Mouse (Mus musculus) heart, embryonic 13.5 days (tissue): ENCODE data around the gene Pdp2. TPM values are rescaled to one million over a fixed set of nuclear protein-coding genes. Genes with fewer than 3 reads are reported as not detected.

ENCODE experiments used
- ATAC-seq: fragments of 200-750 bp; cut with Nextera tagmentation; 2 replicates; pipeline ENCODE4 v1.8.0; 2017; ENCODE audit warnings: moderate TSS enrichment; ENCODE audit not compliant: insufficient number of reproducible peaks, low FRiP score, low TSS enrichment; ENCODE audit errors: extremely low read depth
- H3K27ac ChIP-seq: fragments of 300-500 bp; sonication (generic); replicated peaks from 2 replicates; pipeline ENCODE4 v1.5.1; 2015; ENCODE audit warnings: moderate library complexity, mild to moderate bottlenecking, inconsistent platforms
- H3K27me3 ChIP-seq: fragments of 300-500 bp; sonication (generic); replicated peaks from 2 replicates; pipeline ENCODE4 v1.6.1; 2015; ENCODE audit warnings: mild to moderate bottlenecking, inconsistent platforms
- H3K36me3 ChIP-seq: fragments of 300-500 bp; sonication (generic); 2 replicates; pipeline ENCODE4 v1.6.1; 2015; ENCODE audit warnings: mild to moderate bottlenecking, inconsistent platforms
- H3K4me1 ChIP-seq: fragments of 300-500 bp; sonication (generic); 2 replicates; pipeline ENCODE4 v1.6.1; 2015; ENCODE audit warnings: inconsistent platforms
- H3K4me2 ChIP-seq: fragments of 300-500 bp; sonication (generic); 2 replicates; pipeline ENCODE4 v1.6.1; 2015; ENCODE audit warnings: inconsistent platforms, mild to moderate bottlenecking, moderate library complexity
- H3K4me3 ChIP-seq: fragments of 300-500 bp; sonication (generic); 2 replicates; pipeline ENCODE4 v1.5.1; 2015; ENCODE audit warnings: moderate library complexity, mild to moderate bottlenecking, inconsistent platforms
- H3K9ac ChIP-seq: fragments of 300-500 bp; sonication (generic); 2 replicates; pipeline ENCODE4 v1.6.1; 2015; ENCODE audit warnings: inconsistent platforms, mild to moderate bottlenecking, moderate library complexity
- H3K9me3 ChIP-seq: fragments of 300-500 bp; sonication (generic); 2 replicates; pipeline ENCODE4 v1.6.1; 2016; ENCODE audit warnings: inconsistent platforms
- WGBS: fragments of 180-500 bp; shearing (Covaris S2); methylation state at CpG from one replicate; pipeline ENCODE4 v1.1.7; 2015; ENCODE audit warnings: mixed read lengths; 5-methylcytosine and 5-hydroxymethylcytosine counted together
- polyA plus RNA-seq: library from polyadenylated mRNA; unstranded; fragments of >200 nt; fragmentation: Nextera tagmentation; extraction: Ambion mirVana; gene quantifications from 2 replicates; pipeline ENCODE4 v1.2.1, GENCODE M21; 2015

Pdp2 gene
- polyA plus RNA-seq, 1 experiment from 2014 or later: 7.1 TPM

- no peak for ATAC-seq
- no peak within 1 kb of the TSS; the same call in 1 of the 2 replicates for H3K9ac ChIP-seq
- peaks cover 37% of the 10 kb centered on the region for H3K4me1 ChIP-seq
- peaks cover 20% of the 10 kb centered on the region for H3K36me3 ChIP-seq
- H3K4me2 ChIP-seq: no peak within 1 kb of the TSS
- no peak within 1 kb of the TSS for H3K4me3 ChIP-seq
- 72% methylated on average over 6 of the region's 6 CpGs for WGBS
- peaks cover 3% of the 10 kb centered on the region; the same call in 1 of the 2 replicates for H3K9me3 ChIP-seq
- H3K27me3 ChIP-seq: no peaks in the 10 kb centered on the region
- H3K27ac ChIP-seq: peak within 1 kb of the TSS; percentile 43
Measured at GRCm38 (mm10) chr8:104624161-104624560, 32.9 kb downstream of the Pdp2 start, which contains the start of gene Cdh16. Gene Cdh16 (minus strand): TSS chr8:104624396.

DNA sequence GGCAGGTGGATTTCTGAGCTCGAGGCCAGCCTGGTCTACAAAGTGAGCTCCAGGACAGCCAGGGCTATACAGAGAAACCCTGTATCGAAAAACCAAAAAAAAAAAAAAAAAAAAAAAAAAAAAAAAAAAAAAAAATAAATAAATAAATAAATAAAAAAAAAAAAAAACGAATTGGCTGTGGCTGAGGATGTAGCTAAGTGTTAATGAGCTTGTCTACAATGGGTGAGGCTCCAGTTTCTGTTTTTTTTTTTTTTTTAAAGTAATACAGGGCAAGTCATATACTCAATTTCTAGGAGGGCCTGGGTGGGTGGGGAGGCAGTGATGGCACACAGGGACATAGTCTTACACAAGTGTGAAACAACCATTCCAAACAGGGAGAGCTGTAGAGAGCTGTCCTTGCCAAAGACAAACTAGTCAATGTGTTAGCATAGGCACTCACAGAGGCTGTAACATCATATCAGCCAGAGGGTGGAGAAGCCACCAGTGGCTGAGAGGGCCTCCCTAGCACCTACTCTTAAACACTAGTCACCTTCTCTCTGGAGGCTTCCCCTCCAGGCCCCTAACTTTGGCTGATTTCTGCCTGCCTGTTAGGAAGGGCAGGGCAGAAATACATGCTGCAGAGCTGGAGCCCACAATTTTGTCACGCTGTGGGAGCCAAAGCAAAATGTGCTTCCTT is 36.0 kb downstream of the Pdp2 start:
- WGBS: 43% methylated on average over 4 of the region's 4 CpGs
- Histone ChIP-seq H3K27me3 (no peaks in the 10 kb centered on the region; the same call in 1 of the 2 replicates), H3K4me2 (0 out of 2 replicates have a peak overlapping the region, but pooled peaks have one; percentile 79), H3K4me3 (no peak overlapping the region), H3K9me3 (no peaks in the 10 kb centered on the region), H3K36me3 (peaks cover 25% of the 10 kb centered on the region), H3K4me1 (peaks cover 59% of the 10 kb centered on the region), H3K9ac (peak overlapping the region; percentile 97; the same call in 1 of the 2 replicates), H3K27ac (peak overlapping the region; percentile 95)
- ATAC-seq: no peak

GRCm38 (mm10) chr8:104628402-104628801 is 37.2 kb downstream of the Pdp2 start:
- H3K36me3 ChIP-seq: peaks cover 25% of the 10 kb centered on the region
- H3K9me3 ChIP-seq: no peaks in the 10 kb centered on the region
- peak overlapping the region; percentile 95 for H3K27ac ChIP-seq
- H3K4me1 ChIP-seq: peaks cover 71% of the 10 kb centered on the region
- no peak for ATAC-seq
- H3K9ac ChIP-seq: peak overlapping the region; percentile 97
- no peaks in the 10 kb centered on the region; the same call in 1 of the 2 replicates for H3K27me3 ChIP-seq
- peak overlapping the region; percentile 85 for H3K4me3 ChIP-seq
- WGBS: 87% methylated on average over 21 of the region's 21 CpGs
- peak overlapping the region; percentile 79 for H3K4me2 ChIP-seq

DNA sequence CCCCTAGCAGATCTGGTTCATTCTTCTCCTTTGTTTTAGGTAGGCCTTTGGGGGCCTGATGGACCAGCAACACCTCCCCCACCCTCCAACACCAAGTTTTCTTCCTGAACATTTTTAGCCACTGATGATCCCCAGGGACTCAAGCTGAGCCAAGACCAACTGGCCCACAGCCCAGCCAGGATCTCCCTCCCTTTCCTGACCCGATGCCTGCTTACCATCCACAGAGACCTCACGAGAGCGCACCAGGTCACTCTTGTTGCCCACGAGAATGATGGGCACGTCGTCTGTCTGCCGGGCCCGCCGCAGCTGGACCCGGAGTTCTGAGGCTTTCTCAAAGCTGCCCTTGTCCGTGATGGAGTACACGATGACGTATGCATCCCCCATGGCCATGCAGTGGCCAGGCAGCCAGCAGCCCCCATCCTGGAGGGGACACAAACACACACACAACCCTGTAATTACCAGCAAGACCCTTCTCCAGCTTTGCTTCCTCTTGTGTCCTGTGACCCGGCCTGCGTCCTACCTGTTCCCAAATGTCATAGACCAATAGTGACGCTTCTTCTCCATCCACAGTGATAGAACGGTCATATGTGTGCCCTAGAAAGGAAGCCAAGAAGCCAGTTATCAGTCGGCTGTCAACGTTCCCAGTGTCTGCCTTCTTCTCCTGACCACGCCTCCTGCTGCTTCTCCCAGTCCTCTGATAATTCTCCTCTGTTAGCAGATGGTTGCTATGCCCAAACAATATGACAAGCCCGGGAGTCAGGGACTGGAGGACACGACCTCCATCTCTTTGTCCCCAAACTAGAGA is 38.3 kb downstream of the Pdp2 start:
- peak overlapping the region; percentile 97 for H3K9ac ChIP-seq
- no peaks in the 10 kb centered on the region for H3K9me3 ChIP-seq
- ATAC-seq: no peak
- peaks cover 67% of the 10 kb centered on the region for H3K4me1 ChIP-seq
- no peaks in the 10 kb centered on the region; the same call in 1 of the 2 replicates for H3K27me3 ChIP-seq
- peak overlapping the region; percentile 85 for H3K4me3 ChIP-seq
- WGBS: 22% methylated on average over 22 of the region's 22 CpGs
- peaks cover 27% of the 10 kb centered on the region for H3K36me3 ChIP-seq
- peak overlapping the region; percentile 95 for H3K27ac ChIP-seq
- peak overlapping the region; percentile 79 for H3K4me2 ChIP-seq

GRCm38 (mm10) chr8:104630111-104630479 is 38.8 kb downstream of the Pdp2 start:
- H3K4me3 ChIP-seq: peak overlapping the region; percentile 85
- peak overlapping the region; percentile 97 for H3K9ac ChIP-seq
- peak overlapping the region; percentile 79 for H3K4me2 ChIP-seq
- peaks cover 33% of the 10 kb centered on the region for H3K36me3 ChIP-seq
- H3K27ac ChIP-seq: peak overlapping the region; percentile 95
- H3K27me3 ChIP-seq: no peaks in the 10 kb centered on the region; the same call in 1 of the 2 replicates
- H3K9me3 ChIP-seq: no peaks in the 10 kb centered on the region
- H3K4me1 ChIP-seq: peaks cover 61% of the 10 kb centered on the region
- no peak for ATAC-seq
- 10% methylated on average over 8 of the region's 8 CpGs for WGBS

GRCm38 (mm10) chr8:104630574-104630973 is 39.3 kb downstream of the Pdp2 start:
- peak overlapping the region; percentile 85 for H3K4me3 ChIP-seq
- peak overlapping the region; percentile 79 for H3K4me2 ChIP-seq
- H3K9ac ChIP-seq: peak overlapping the region; percentile 97
- peak overlapping the region; percentile 95 for H3K27ac ChIP-seq
- no peaks in the 10 kb centered on the region; the same call in 1 of the 2 replicates for H3K27me3 ChIP-seq
- WGBS: under 1% methylated on average over 36 of the region's 36 CpGs
- ATAC-seq: no peak
- H3K36me3 ChIP-seq: peaks cover 38% of the 10 kb centered on the region
- H3K4me1 ChIP-seq: peaks cover 58% of the 10 kb centered on the region
- no peaks in the 10 kb centered on the region for H3K9me3 ChIP-seq

- H3K4me2 ChIP-seq: peak within 1 kb of the TSS; percentile 79
- peaks cover 44% of the 10 kb centered on the region for H3K36me3 ChIP-seq
- H3K9me3 ChIP-seq: no peaks in the 10 kb centered on the region
- H3K4me3 ChIP-seq: peak within 1 kb of the TSS; percentile 85
- no peaks in the 10 kb centered on the region; the same call in 1 of the 2 replicates for H3K27me3 ChIP-seq
- peak; percentile 63; the same call in 1 of the 2 replicates for ATAC-seq
- 1% methylated on average over 27 of the region's 28 CpGs for WGBS
- H3K27ac ChIP-seq: peak within 1 kb of the TSS; percentile 95
- peaks cover 55% of the 10 kb centered on the region for H3K4me1 ChIP-seq
- H3K9ac ChIP-seq: peak within 1 kb of the TSS; percentile 97
Measured at GRCm38 (mm10) chr8:104630981-104631663, 39.9 kb downstream of the Pdp2 start, which contains the start of gene Rrad. Gene Rrad (minus strand): TSS chr8:104631327.

DNA sequence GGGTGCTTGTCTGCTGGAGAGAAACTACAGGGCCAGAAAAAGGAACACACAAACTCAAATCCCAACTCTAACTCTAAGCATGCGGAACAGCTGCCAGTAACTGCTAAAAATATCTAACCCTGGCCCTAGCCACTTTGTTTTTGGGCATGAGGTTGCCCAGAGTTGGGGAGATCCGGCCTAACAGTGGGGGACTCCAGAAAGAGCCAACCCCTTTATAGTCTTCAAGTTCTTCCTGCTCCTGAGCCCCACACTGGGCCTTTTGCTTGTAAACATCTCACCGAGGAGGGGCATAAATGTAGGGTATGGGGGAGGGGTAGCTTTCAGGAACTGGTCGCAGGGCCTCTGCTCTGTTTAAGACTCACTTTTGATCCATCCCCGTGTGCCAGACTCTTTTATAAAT is 40.7 kb downstream of the Pdp2 start:
- no peaks in the 10 kb centered on the region for H3K9me3 ChIP-seq
- H3K9ac ChIP-seq: peak overlapping the region; percentile 97
- peak overlapping the region; percentile 79 for H3K4me2 ChIP-seq
- peak overlapping the region; percentile 85 for H3K4me3 ChIP-seq
- H3K27ac ChIP-seq: peak overlapping the region; percentile 95
- peaks cover 55% of the 10 kb centered on the region for H3K4me1 ChIP-seq
- peaks cover 51% of the 10 kb centered on the region for H3K36me3 ChIP-seq
- no peak for ATAC-seq
- WGBS: 17% methylated on average over 5 of the region's 5 CpGs
- H3K27me3 ChIP-seq: no peaks in the 10 kb centered on the region; the same call in 1 of the 2 replicates

GRCm38 (mm10) chr8:104632486-104632885 is 41.2 kb downstream of the Pdp2 start:
- Histone ChIP-seq H3K27ac (peak overlapping the region; percentile 95), H3K4me1 (peaks cover 52% of the 10 kb centered on the region), H3K27me3 (no peaks in the 10 kb centered on the region; the same call in 1 of the 2 replicates), H3K4me2 (peak overlapping the region; percentile 79), H3K9me3 (no peaks in the 10 kb centered on the region), H3K4me3 (peak overlapping the region; percentile 85), H3K36me3 (peaks cover 52% of the 10 kb centered on the region), H3K9ac (peak overlapping the region; percentile 97)
- ATAC-seq: no peak
- 60% methylated on average over 6 of the region's 6 CpGs for WGBS

GRCm38 (mm10) chr8:104633156-104633744 is 42.0 kb downstream of the Pdp2 start:
- Histone ChIP-seq H3K9me3 (no peaks in the 10 kb centered on the region), H3K4me2 (peak overlapping the region; percentile 2; the same call in 1 of the 2 replicates), H3K9ac (0 out of 2 replicates have a peak overlapping the region, but pooled peaks have one; percentile 17), H3K36me3 (peaks cover 52% of the 10 kb centered on the region), H3K27ac (peak overlapping the region; percentile 79), H3K27me3 (no peaks in the 10 kb centered on the region; the same call in 1 of the 2 replicates), H3K4me1 (peaks cover 44% of the 10 kb centered on the region), H3K4me3 (no peak overlapping the region)
- ATAC-seq: no peak
- WGBS: 37% methylated on average over 9 of the region's 9 CpGs
